Mouse (Mus musculus) left cerebral cortex, postnatal 10 days (tissue): Measurements from ENCODE around the gene Map4k1. TPM values are rescaled to one million over a fixed set of nuclear protein-coding genes. Genes with fewer than 3 reads are reported as not detected.
A peak's percentile ranks its signal among the peaks of the same experiment; 100 is the strongest.

Experiments used
- DNase-seq, 2 experiments: peaks; one replicate each; pipeline ENCODE4 v3.0.0; 2021 to 2022; ENCODE audit warnings: low spot score in 2 of 2, mixed read lengths in 1 of 2; ENCODE audit errors: extremely low spot score in 1 of 2
- intact Hi-C: fragments of 180-260 bp; cut with DNase I; formaldehyde crosslinking; loops from one replicate; pipeline ENCODE4 v1.15.1; 2025
- total RNA-seq, 2 experiments: library from RNA; stranded (reverse); gene quantifications; 2 replicates each; pipeline ENCODE4 v1.2.3; 2021

The Map4k1 gene
- total RNA-seq, 2 experiments from 2014 or later = 5.8 to 6.0 TPM

- DNase-seq = no peak
- intact Hi-C loops = loop anchor here (10.0 kb wide), 1 partner anchor 184 kb away; the partner anchor contains the start of gene Rinl
These were observed 12.6 kb upstream of the Map4k1 start for GRCm38 (mm10) chr7:28969271-28969670.

GRCm38 (mm10) chr7:28969672-28970394, 12.0 kb upstream of the Map4k1 start:
- intact Hi-C loops = loop anchor here (10.0 kb wide), 1 partner anchor 185 kb away; the partner anchor contains the start of gene Rinl
- DNase-seq = no peak

- no peak for DNase-seq
- intact Hi-C loops = no loop called here
These were observed 10.8 kb upstream of the Map4k1 start for GRCm38 (mm10) chr7:28971029-28971428.

GRCm38 (mm10) chr7:28971770-28972269, 10.0 kb upstream of the Map4k1 start:
- intact Hi-C loops = loop anchor here (2.0 kb wide), 1 partner anchor 69 kb away; no protein-coding TSS in a partner anchor
- DNase-seq = no peak

- intact Hi-C loops = loop anchor here (2.0 kb wide), 1 partner anchor 68 kb away; no protein-coding TSS in a partner anchor
- peak; percentile 56 to 86 for DNase-seq
These were observed 9.3 kb upstream of the Map4k1 start for GRCm38 (mm10) chr7:28972542-28972985.

GRCm38 (mm10) chr7:28973025-28973424, 8.8 kb upstream of the Map4k1 start:
- intact Hi-C loops = loop anchor here (2.0 kb wide), 1 partner anchor 68 kb away; no protein-coding TSS in a partner anchor
- DNase-seq = no peak

GRCm38 (mm10) chr7:28977556-28977955, 4.3 kb upstream of the Map4k1 start:
- no peak for DNase-seq
- intact Hi-C loops = no loop called here

- peak; percentile 32 to 66 for DNase-seq
- intact Hi-C loops = no loop called here
These were observed 594 bp downstream of the Map4k1 start for GRCm38 (mm10) chr7:28982274-28983013.

GRCm38 (mm10) chr7:28983141-28983564, 1.3 kb downstream of the Map4k1 start:
- peak in 1 of 2 experiments; percentile 45 for DNase-seq
- intact Hi-C loops = no loop called here

GRCm38 (mm10) chr7:28983849-28984248, 2.0 kb downstream of the Map4k1 start:
- intact Hi-C loops = no loop called here
- no peak for DNase-seq

GRCm38 (mm10) chr7:28984452-28984851, 2.6 kb downstream of the Map4k1 start:
- intact Hi-C loops = no loop called here
- DNase-seq = no peak

- intact Hi-C loops = no loop called here
- no peak for DNase-seq
These were observed 3.4 kb downstream of the Map4k1 start for GRCm38 (mm10) chr7:28985207-28985606.

- no peak for DNase-seq
- intact Hi-C loops = no loop called here
These were observed 9.0 kb downstream of the Map4k1 start for GRCm38 (mm10) chr7:28990766-28991273.

- DNase-seq = no peak
These were observed 9.8 kb downstream of the Map4k1 start for GRCm38 (mm10) chr7:28991616-28992015.

GRCm38 (mm10) chr7:28992997-28993396, 11.1 kb downstream of the Map4k1 start:
- intact Hi-C loops = no loop called here
- DNase-seq = no peak

More at GRCm38 (mm10) chr7:28991616-28992015, 9.8 kb downstream of the Map4k1 start:
- intact Hi-C loops = no loop called here

- DNase-seq = no peak
- intact Hi-C loops = no loop called here
These were observed 11.6 kb downstream of the Map4k1 start for GRCm38 (mm10) chr7:28993402-28993801.

- peak in 1 of 2 experiments; percentile 65 for DNase-seq
- intact Hi-C loops = no loop called here
These were observed 19.1 kb downstream of the Map4k1 start for GRCm38 (mm10) chr7:29000651-29001605.
